Mouse (Mus musculus) thymus, postnatal 4 days (tissue): Measurements from ENCODE around the gene Spatc1l.

Experiments
- DNase-seq: peaks from one replicate; pipeline ENCODE4 v3.0.0; 2021

Spatc1l gene

GRCm38 (mm10) chr10:76602690-76603089 lies 40.6 kb downstream of the Spatc1l start:
- no peak for DNase-seq

- no peak for DNase-seq
Observed at GRCm38 (mm10) chr10:76612473-76612872, 50.4 kb downstream of the Spatc1l start.
